Mouse (Mus musculus): Measurements from ENCODE around the gene Isx. TPM values are rescaled to one million over a fixed set of nuclear protein-coding genes. Genes with fewer than 3 reads are reported as not detected.

Gene Isx
- polyA plus RNA-seq, 1 experiment from 2014 or later: not detected

Other genes starting within 250 kb of the Isx start
- 33.9 and 34.2 TPM in 2 replicates for gene Hmgxb4, start 120.2 kb downstream of the Isx start, polyA plus RNA-seq (2015; fragmentation: Nextera tagmentation; extraction: Ambion mirVana)
- 40.7 and 45.9 TPM in 2 replicates for gene Tom1, start 160.5 kb downstream of the Isx start, polyA plus RNA-seq (2015; fragmentation: Nextera tagmentation; extraction: Ambion mirVana)
- 15.8 and 17.3 TPM in 2 replicates for gene Hmox1, start 220.4 kb downstream of the Isx start, polyA plus RNA-seq (2015; fragmentation: Nextera tagmentation; extraction: Ambion mirVana)
- 32.8 and 40.2 TPM in 2 replicates for gene Mcm5, start 236.4 kb downstream of the Isx start, polyA plus RNA-seq (2015; fragmentation: Nextera tagmentation; extraction: Ambion mirVana)

Data from hindbrain, embryonic 16.5 days (tissue).